Mouse (Mus musculus) thymus, postnatal 4 days (tissue): Measurements from ENCODE around the gene Methig1.
A peak's percentile ranks its signal among the peaks of the same experiment; 100 is the strongest.
"Not testable (repeated sequence)": the region's sequence is repeated elsewhere in the genome, so short reads cannot be mapped to it uniquely, and the experiment has no call there.

Experiments used
- DNase-seq: peaks from one replicate; pipeline ENCODE4 v3.0.0; 2021

The Methig1 gene

DNA sequence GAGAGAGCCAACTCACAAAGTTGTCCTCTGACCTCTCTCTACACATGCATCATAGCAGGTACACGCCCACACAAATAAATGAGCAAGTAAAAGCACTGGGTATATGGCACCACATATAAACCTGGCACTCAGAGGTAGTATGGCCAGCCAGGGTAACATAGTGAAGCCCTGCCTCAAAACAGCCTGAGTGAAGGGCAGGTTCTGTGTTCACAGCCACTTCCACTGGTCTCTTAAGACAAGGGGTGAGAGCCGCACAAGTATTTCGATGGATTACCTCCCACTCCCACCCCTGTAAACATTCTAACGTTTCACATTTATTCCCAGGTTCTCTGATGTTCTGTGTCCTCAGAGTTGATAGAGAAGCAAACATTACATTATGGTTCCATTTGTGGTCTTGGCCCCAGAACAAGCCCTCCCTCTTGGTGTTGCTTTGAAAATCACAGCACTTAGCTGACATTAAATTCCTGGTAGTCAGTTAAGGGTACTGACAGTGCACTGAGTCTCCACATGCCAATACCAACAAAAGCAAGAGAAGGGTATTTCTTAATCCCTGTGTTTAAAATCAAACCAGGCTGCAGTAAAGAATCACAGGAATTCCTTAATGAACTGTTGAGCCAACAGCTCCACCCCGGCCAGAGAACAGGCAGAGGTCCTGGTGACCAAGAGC, 11.5 kb upstream of the Methig1 start:
- DNase-seq: not testable (repeated sequence)

DNA sequence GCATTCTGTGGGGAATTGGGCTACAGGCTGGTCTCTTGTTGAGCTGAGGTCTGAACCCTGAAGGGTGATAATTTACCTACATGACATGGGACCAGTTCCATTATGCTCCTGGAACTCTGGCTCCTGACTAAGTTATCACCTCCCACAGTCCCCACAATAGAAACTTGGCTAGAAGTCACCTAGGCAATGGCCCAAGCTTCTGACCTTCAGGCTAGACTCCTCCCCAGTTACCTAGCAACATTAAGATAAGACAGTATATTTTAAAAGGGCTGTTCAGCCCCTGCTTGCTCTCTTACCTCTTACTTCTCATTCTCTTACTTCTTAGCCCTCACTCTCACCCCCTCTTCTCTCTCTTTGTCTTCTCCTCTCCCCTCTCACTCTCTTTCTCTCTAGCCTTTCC, 7.5 kb upstream of the Methig1 start:
- DNase-seq: no peak

DNA sequence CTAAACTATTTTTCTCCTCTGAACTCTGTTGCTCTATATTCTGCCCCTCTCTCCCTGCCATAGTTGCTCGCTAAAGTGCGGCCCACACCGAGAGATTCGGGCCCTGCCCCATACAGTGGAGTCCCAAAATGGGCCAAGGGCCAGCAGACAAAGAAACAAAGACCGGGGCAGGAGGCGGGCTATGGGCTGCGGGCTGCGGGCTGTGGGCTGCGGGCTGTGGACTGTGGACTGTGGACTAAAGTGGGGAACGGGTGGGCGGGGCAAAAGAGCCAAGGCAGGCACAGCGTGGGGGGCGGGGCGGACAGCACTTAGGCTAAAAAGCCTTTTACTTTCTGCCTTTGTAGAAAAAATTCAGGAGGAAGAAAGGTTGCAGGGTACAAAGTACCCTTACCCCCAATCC, 6.2 kb upstream of the Methig1 start:
- DNase-seq: no peak

DNA sequence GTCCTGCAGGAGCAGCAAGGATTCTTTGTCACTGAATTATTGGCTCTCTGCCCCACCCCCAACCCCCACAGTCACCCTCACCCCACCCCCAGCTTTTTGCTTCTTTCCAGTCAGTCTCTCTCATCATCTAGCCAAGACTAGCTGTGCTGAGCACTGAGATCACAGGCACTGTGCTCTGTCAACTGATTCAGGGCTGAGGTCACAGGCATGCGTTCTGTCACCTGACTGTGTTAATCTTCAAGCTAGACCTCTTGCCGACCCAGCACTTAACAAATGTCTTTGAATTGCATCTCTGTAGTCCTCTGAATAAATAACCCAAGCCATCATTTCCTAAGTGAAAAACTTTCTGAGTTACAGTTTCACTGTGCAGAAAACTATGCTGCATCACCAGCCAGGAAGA, 3.5 kb upstream of the Methig1 start:
- DNase-seq: no peak

DNA sequence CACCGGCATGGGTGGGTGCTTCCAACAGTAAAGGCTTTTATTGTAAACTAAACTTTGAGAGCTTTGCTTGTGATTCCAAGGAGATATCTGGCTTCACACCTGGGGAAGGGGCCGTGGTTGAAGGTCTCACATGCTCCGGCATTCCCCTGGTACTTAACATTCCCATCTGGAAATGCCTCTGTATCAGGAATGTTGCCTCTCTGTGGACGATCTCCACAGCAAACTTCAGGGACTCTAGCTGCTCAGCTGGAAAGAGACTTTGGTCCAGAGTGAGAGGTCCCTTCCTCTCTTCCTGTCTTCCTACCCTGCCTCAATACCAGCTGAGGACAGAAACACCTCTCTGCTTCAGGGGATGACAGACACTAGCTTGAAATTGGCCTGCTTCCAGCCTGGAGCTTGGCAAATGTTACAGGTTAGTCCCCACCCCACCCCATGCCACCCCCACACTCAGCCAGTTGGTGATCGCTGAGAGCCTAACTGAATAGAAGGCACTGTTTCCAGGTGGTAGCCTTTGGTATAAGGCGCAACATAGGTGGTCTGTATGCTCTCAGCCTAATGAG, 1.4 kb upstream of the Methig1 start:
- no peak for DNase-seq

DNA sequence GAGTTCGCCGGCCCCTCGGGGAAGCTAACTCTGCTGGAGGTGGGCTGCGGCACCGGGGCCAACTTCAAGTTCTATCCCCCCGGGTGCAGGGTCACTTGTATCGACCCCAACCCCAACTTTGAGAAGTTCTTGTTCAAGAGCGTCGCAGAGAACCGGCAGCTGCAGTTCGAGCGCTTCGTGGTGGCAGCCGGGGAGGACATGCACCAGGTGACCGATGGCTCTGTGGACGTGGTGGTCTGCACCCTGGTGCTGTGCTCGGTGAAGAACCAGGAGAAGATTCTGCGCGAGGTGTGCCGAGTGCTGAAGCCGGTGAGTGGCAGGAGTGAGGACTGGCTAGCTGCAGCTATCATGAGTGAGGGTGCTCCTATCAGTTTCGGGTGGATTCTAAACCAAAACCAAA, 450 bp downstream of the Methig1 start:
- DNase-seq: not testable (repeated sequence)

DNA sequence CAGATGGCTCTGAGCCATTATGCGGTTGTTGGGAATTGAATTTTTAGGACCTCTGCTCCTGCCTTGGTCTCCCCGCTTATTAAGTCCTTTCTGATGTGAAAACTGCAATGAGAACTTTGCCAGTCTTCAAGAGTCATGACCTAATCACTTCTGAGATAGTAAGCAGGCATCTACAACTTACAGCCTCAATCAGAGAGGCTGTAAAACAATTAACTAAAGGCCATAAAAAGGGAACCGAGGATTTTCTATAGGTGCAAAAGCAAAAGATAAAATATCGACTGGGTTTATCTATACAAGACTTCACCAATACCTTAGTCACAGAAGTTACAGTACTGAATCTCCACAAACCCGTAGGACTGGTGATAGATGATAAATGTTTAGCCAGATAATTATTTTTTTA, 2.9 kb downstream of the Methig1 start:
- DNase-seq: no peak

DNA sequence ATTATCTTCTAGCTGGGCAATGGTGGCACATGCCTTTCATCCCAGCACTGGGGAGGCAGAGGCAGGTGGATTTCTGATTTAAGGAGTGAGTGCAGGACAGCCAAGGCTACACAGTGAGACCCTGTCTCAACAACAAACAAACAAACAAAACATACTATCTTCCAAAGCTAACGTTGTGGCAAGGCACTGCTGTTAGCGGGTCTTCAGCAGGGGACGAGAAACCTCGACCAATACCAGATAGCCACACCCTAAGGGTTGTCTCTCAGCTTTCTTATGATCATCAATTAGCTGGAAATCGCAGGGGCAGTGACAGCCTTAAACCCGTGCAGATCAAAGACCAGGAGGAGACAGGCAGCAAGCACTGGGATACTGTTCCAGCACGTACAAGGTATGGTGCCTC, 11.3 kb downstream of the Methig1 start, which contains the start of gene Higd1c:
TSS of gene Higd1c (plus strand) at position 301 of the 400 bp plus-strand sequence.
- no peak for DNase-seq

DNA sequence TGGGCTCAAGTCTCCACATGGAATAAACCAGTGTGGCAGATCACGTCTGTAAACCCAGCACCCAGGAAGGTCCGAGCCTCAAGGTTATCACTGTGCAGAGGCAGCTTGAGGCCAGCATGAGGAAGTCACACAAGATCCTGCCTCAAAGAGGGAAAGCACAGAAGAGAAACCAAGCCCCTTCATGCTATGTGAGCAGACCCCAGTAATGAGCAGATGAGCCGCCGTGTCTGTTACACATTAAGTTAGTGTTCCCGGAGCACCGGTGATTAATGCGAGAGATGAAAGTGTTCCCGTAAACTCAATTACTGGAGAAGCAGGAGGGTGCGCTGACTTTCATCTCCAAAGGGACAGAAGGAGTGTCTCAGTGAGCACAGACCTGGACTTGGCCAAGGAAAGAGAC, 13.0 kb downstream of the Methig1 start:
- DNase-seq: not testable (repeated sequence)

DNA sequence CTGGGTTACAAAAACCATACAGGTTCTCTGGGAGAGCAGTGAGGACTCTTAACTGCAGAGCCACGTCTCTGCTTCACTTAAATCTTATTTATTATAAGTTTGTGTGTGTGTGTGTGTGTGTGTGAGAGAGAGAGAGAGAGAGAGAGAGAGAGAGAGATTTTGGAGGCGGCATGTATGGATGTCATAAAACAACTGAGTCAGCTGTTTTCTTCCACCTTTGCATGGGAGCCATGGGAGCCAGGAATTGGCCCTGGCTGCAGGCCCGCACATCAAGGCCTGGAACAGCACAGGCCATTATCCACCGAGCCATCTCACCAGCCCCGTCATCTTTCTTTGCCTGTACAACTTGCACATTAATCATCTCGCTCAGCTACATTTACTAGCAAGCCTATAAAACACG, 14.2 kb downstream of the Methig1 start:
- no peak for DNase-seq

DNA sequence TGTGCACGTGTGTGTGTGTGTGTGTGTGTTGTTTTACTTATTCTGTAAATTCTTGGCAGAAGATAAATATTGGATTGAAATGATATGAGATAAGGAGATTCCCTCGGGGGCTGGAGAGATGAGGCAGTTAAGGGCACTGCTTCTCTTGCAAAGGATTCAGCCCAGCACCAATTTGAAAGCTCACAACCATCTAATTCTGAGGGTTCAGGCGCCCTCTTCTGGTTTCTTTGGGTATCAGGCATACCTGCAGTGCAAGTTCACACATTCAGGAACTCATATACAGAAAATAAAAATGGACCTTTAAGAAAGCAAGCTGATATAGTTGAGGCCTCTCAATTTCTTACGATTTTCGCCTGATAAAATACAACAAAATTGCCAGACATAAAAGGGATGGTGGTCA, 22.1 kb downstream of the Methig1 start:
- DNase-seq: peak; percentile 67

DNA sequence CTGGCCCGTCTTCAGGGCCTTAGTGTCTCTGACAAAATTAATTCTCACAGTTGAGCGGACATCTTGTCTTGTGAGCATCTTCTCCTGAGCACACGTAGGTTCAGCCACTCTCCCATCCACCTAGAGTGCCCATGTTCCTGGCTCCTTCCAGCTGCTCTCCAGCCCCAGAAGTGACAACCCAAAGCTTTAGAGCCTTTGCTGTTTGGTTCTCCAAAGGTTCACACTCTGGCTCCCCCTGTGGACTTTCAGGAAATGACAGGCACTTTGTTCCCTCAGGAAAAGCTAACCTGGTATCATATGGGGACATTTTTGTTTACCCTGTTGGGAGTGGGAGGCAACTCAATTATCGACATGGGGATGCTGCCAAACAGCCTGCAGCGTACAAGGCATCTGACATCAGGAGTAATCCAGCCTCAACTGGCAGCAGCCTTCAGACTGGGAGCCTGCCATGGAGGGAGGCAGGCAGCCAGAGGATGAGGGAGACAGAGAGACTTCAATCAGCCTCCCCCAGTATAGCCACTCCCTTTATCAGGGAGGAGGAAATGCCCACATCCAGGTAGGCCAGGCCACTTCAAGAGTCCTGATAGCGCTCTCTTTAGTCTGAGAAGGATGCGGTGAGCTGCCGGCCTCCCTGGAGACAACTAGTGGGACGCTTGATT, 25.0 kb downstream of the Methig1 start:
- DNase-seq: not testable (repeated sequence)

DNA sequence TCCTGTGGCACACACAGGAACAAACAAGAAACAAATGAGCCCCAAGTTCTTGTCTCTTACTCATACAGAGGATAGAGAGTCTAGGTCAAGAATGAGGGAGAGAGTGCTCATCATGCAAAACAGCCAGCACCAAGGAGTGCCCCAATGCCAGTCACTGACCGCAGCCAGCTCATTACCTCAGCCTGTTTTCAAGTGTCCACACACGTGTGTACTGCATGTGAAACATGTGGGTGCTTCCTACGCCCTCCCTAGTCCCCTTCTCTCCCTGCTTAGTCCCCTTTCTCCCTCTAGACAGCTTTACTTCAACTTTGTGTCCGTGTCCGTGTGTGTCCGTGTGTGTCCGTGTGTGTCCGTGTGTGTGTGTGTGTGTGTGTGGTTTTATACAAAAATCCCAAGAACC, 26.7 kb downstream of the Methig1 start:
- DNase-seq: no peak

DNA sequence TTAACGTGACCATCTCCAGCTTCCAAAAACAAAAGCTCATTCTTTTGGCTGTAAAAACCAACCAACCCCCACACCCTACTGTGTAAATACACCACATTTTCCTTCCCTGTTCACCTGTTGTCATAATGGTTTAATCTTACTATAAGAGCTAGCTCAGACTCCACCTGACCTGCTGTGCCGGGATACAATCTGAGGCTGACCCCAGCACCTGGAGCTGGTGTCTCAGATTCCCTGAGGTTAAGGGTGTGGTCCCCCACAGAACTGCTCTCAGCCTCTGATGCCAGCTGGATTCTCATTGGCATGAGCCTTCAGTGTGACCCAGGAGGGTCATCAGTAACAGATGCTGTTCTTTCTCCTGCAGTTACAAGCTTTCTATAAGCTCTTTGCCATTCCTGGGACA, 27.2 kb downstream of the Methig1 start:
- no peak for DNase-seq

DNA sequence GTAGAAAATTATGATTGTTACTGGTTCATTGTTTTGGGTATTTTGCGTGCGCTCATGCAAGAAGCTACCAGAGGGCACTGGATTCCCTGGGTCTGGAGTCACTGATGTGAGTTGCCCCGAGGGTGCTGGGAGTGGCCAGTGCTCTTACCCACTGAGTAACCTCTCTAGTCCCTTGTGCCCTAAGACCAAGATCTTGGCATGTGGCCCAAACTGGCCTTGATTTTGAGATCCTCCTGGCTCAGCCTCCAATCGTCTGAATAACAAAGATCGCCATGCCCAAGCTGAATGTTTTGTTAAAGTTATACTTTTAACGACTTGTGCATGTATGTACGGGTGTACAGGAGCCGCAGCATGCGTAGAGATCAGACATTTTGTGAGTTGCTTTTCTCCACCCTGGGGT, 32.8 kb downstream of the Methig1 start:
- no peak for DNase-seq

DNA sequence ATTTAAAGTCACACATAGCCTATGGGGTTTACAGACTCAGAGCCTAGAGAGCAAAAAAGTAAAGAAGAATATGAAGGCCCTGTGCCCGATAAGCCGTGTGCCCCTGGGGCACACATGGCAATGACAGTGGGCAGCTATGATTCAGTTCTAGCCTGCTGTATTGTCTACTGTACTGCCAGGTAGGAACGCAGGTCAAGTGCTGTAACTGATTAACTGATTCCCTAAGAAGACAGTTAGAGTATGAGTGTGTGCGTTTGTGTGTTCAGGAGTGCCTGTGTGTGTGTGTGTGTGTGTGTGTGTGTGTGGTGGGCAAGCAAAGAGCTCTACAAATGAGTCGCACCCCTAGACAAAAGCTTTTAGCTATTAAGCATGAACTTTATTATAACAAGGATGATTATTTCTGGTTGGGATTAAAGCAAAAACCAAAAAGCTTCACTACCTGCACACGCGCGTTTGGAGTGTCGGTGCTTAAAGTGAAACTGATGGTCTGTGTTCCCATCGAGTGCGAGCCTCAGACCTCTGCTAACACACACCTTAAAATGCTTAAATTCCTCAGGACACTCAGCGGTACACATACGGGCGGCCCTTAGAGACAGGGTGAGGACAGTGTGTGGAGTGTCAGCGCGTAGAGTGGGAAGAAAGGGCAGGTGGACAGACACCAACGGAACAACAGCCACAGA, 34.7 kb downstream of the Methig1 start:
- no peak for DNase-seq

DNA sequence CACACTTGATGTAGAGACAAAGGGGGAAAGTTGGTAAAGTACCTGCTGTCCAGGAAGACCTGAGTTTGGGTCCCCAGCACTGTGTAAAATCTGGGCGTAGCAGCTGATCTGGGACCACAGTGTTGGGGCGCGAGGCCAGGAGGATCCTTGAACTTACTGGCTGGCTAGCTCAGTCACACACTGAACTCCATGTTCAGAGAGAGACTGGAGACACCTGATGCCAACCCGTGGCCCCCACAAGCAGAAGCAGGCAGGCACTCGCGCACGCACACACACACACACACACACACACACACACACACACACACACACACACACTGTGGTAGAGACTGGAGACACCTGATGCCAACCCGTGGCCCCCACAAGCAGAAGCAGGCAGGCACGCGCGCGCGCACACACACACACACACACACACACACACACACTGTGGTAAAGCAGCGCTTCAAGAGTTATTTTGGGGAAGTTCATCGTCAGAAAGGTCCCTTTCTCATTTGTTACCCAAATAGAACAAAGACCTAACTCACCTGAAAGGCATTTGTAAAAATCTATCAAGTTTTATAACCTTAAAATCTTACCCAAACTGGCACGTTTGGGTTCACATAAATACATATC, 35.4 kb downstream of the Methig1 start:
- peak; percentile 54 for DNase-seq

DNA sequence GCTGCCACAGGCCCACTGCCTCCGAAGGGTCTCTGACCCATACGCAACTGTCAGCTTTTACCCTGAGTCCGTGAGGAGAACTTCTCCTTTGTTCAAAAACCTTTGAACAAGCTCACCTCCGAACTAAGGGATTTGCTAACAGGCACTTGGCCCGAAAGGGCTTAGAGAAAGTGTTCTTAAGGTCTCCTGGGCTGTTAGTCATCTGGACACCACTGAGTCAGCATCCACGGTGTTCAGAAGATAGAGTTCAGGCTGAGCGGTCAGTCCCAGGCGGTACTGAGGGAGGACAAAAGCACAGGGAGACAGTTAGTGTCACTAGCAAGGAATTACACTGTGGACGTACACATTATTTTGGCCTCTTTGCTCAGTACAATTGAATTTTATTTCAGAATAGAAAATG, 35.9 kb downstream of the Methig1 start:
- DNase-seq: no peak

DNA sequence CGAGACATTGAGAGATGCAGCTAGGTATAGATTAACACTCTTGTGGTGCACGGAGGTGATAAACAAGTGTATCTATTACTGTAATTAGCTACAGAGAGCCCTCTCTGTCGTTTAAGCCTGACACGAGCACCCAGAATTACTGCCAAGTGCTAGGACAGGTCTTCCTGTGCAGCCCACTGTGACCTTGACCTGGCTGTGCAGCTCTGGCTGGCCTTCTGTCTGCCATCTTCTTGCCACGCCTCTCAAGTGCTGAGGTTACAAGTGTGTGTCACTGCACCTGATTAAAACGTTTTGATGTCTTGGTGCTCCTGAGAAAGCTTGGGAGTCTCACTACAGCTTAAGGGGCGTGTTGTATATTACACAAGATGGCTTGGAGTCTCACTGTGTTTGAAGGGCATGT, 38.1 kb downstream of the Methig1 start:
- DNase-seq: no peak

DNA sequence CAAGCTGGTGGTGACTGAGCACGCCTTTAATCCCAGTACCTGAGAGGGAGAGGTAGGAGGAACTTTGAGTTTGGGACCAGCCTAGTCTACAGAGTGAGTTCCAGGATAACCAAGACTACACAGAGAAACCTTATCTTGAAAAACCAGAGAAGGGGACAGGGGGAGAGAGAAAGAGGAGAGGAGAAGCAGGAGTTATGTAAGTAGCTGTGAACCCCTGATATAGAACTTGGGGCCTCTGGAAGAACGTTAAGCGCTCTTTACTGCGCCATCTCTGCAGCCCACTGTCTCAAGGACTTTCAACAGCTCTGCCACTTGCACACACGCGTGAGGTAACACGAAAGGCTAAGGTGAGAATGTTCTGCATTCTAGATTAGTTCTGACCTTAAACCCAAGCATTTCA, 38.6 kb downstream of the Methig1 start:
- DNase-seq: no peak

DNA sequence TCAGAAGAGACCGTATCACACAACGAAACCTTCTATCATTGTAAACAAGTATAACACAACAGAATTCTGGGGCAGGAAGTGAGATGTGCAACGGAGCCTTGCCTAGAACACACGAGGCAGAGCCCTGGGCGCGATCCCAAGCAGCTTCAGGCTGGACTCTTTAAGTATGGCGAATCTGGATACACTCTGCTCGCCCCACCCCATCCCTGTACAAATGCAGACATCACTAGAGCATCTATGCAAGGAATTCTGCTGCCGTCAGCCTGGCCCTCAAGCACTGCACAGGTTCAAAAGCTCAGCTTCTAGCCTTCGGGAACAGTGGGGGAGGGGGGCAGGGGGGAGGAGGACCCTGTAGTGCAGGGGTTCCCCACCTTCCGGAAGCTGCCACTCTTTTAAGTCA, 40.1 kb downstream of the Methig1 start:
- DNase-seq: no peak

DNA sequence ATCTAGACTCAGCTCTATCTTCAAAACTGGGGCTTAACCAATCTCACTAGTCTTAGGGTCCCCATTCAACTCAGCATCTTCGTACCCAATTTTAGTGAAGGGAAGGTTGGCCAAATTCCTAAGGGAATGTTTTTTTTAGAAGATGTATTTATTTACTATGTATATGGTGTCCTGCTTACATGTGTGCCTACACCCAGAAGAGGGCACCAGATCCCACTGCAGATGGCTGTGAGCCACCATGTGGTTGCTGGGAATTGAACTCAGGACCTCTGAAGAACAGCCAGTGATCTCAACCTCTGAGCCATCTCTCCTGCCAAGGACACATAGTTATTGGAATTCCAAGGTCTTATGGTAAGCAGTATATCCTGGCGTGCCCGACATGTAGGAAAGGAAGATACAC, 42.6 kb downstream of the Methig1 start:
- no peak for DNase-seq

DNA sequence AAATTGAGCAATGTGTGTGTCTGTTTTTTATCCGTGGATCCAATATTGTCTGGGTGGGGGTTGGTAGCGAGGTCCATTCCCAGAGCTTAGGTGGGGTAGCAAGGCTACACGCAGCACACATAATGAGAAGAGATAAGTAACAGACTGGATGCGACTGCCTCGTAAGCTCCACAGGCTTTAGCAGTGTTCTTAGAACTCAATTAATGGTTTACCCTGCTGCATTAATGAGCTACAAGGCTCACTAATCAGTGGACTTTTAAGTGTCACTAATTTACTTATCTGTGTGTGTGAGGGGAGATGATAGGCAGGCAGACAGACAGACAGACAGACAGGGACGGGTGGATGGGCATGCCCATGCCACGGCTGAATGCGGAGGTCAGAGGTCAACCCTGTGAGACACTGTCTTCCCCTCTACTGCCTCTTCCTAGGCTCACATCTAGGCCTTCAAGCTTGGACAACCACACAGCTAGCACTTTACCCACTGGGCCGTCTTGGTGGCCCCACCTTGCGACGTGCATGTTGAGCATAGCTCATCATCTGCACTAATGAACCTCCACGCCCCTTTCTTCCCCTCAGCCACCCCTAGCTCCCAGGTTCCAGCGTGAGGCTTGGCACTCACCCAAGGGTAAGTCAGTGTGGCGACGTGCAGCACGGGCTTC, 47.8 kb downstream of the Methig1 start:
- DNase-seq: no peak
